Mouse (Mus musculus) midbrain, embryonic 14.5 days (tissue): ENCODE measurements at regions not wholly inside any gene's neighbourhood (a gene's known extent, or its start where the extent isn't known, plus 50 kb on each side); places are given as distances from the start of the nearest gene placed in this dataset.

Source experiments
- ATAC-seq: fragments of 200-750 bp; cut with Nextera tagmentation; 2 replicates; pipeline ENCODE4 v1.8.0; 2017; ENCODE audit warnings: moderate number of reproducible peaks, moderate library complexity; ENCODE audit not compliant: low FRiP score, low TSS enrichment
- DNase-seq: peaks from one replicate; pipeline ENCODE4 v3.0.0-alpha.2; 2015
- H3K27ac ChIP-seq: fragments of 300-500 bp; sonication (generic); replicated peaks from 2 replicates; pipeline ENCODE4 v1.5.1; 2014; ENCODE audit warnings: mild to moderate bottlenecking, low read depth, low read length, moderate library complexity
- H3K27me3 ChIP-seq: fragments of 300-500 bp; sonication (generic); 2 replicates; pipeline ENCODE4 v1.6.1; 2014; ENCODE audit warnings: low read length, control low read depth, mixed read lengths; ENCODE audit not compliant: control insufficient read depth, insufficient read depth
- H3K36me3 ChIP-seq: fragments of 300-500 bp; sonication (generic); 2 replicates; pipeline ENCODE4 v1.6.1; 2014; ENCODE audit warnings: low read length, control low read depth; ENCODE audit not compliant: control insufficient read depth, insufficient read depth
- H3K4me1 ChIP-seq: fragments of 300-500 bp; sonication (generic); 2 replicates; pipeline ENCODE4 v1.6.1; 2014; ENCODE audit warnings: mild to moderate bottlenecking, antibody characterized with exemption, low read length, control low read depth; ENCODE audit not compliant: control insufficient read depth, insufficient read depth
- H3K4me2 ChIP-seq: fragments of 300-500 bp; sonication (generic); 2 replicates; pipeline ENCODE4 v1.6.1; 2014; ENCODE audit warnings: mild to moderate bottlenecking, low read length, moderate library complexity
- H3K4me3 ChIP-seq: fragments of 300-500 bp; sonication (generic); replicated peaks from 2 replicates; pipeline ENCODE4 v1.5.1; 2014; ENCODE audit warnings: low read depth, low read length
- H3K9ac ChIP-seq: fragments of 300-500 bp; sonication (generic); replicated peaks from 2 replicates; pipeline ENCODE4 v1.6.1; 2014; ENCODE audit warnings: mild to moderate bottlenecking, low read length, moderate library complexity
- H3K9me3 ChIP-seq: fragments of 300-500 bp; sonication (generic); 2 replicates; pipeline ENCODE4 v1.6.1; 2016; ENCODE audit warnings: low read length, control low read depth, mixed read lengths; ENCODE audit not compliant: control insufficient read depth
- WGBS: fragments of 180-500 bp; shearing (Covaris S2); extraction: QIAGEN DNeasy Blood & Tissue Kit; methylation state at CpG from one replicate; pipeline ENCODE4 v1.1.7; 2014; 5-methylcytosine and 5-hydroxymethylcytosine counted together

DNA sequence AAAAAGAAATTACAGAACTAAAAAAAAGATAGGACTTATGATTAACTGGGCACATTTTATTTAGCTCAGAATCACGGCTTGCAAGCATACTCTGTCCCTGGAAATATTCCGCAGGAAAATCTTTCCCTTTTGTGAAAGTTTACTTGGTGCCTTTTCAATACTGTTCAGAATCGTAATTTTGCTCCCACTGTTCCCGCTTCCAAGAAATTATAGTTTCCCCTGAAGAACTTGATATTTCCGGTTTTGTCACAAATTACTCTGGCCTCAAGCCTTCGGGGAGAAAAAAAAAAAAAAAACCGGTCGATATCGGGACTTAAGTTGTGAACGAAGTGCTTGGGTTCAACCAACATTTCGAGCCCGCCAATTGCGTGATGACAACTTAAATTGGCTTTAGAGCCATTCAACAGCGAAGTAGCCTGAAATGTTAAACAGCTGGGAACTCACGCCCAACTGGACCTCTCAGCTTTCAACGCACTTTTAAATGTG, 84.4 kb upstream of the Commd3 start:
- peak overlapping the region; percentile 56 for H3K9ac ChIP-seq
- H3K27ac ChIP-seq: peak overlapping the region; percentile 52; the same call in 1 of the 2 replicates
- H3K4me1 ChIP-seq: 0 out of 2 replicates have a peak, but pooled peaks cover 3% of the 10 kb centered on the region
- peak overlapping the region; percentile 48 for H3K4me3 ChIP-seq
- no peaks in the 10 kb centered on the region; the same call in 1 of the 2 replicates for H3K27me3 ChIP-seq
- ATAC-seq: 0 out of 2 replicates have a peak, but pooled peaks have one; percentile 7
- no peaks in the 10 kb centered on the region for H3K36me3 ChIP-seq
- H3K9me3 ChIP-seq: no peaks in the 10 kb centered on the region
- peak; percentile 66 for DNase-seq
- H3K4me2 ChIP-seq: peak overlapping the region; percentile 73
- under 1% methylated on average over 16 of the region's 16 CpGs for WGBS

DNA sequence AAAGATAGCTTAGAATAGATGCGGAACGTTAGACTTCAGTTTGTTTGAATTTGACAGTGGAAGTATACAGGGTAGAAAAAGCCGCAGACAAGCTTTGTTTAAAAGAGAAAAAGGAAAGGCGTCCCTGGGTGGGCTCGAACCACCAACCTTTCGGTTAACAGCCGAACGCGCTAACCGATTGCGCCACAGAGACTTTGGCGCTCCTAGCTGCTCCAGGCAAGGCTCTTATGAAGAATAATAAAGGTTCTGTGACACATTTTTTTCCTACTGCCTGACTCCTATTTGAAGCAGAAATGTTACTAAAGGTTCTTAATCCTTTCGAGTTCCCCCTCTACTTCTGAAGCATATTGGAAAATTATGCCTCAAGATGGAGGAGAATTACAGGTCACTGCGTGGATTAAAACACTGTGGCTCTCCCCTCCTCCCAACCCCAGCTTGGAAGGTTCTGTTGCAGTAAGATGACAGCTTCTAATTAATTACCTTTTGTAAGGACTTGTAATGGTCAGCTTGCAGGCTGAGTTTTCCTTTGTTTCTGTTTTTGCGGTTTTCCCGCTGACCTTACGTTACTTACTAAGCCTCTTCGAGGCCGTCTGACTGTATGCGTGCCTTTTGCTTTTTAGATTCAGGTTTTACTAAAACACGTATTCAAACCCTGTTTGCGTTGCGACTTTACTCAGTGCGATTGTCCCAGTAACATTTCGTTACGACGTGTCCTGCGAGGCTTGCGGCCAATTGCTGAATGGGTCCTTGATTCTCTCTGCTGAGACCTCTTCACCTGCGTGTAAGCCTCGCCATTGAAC, 85.1 kb upstream of the Commd3 start:
- no peaks in the 10 kb centered on the region; the same call in 1 of the 2 replicates for H3K27me3 ChIP-seq
- H3K9ac ChIP-seq: peak overlapping the region; percentile 56
- peak overlapping the region; percentile 52 for H3K27ac ChIP-seq
- H3K4me1 ChIP-seq: 0 out of 2 replicates have a peak, but pooled peaks cover 3% of the 10 kb centered on the region
- peak overlapping the region; percentile 73 for H3K4me2 ChIP-seq
- no peaks in the 10 kb centered on the region for H3K9me3 ChIP-seq
- peak overlapping the region; percentile 48 for H3K4me3 ChIP-seq
- peak; percentile 94 for DNase-seq
- ATAC-seq: peak; percentile 90
- no peaks in the 10 kb centered on the region for H3K36me3 ChIP-seq
- WGBS: 1% methylated on average over 31 of the region's 31 CpGs

DNA sequence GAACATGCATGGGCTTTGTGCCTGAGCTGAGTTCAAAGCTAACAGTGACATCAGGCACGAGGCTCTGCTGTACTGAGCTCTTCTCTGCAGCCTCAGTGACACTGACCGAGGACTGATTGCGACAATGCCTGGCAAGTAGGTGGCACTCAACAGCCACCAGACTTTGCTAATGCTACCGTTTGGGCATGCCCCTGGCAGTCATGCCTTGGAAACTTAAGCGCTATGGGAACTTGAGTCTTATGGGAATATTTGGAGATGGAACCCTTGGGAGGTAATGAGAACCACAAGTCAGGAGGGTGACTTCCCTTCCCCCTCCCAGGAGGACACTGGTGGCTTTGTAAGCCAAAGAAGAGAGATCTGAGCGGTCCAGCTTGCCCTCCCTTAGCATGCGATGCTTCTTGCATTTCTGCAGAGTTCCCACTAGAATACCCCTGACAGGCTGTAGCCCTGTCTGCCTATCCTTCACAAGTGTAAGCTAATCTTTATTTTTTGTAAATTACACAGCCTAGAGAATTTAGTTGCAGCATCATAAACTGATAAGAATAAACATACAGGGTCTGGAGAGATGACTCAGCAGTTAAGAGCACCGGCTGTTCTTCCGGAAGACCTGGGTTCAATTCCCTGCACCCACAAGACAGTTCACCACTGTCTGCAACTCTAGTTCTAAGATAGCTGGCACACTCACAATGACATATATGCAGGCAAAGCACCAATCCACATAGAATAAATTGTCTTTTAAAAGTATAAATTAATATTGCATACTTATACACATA, 86.4 kb upstream of the Commd3 start:
- Histone ChIP-seq H3K27ac (no peak overlapping the region), H3K36me3 (no peaks in the 10 kb centered on the region), H3K4me2 (no peak overlapping the region)

DNA sequence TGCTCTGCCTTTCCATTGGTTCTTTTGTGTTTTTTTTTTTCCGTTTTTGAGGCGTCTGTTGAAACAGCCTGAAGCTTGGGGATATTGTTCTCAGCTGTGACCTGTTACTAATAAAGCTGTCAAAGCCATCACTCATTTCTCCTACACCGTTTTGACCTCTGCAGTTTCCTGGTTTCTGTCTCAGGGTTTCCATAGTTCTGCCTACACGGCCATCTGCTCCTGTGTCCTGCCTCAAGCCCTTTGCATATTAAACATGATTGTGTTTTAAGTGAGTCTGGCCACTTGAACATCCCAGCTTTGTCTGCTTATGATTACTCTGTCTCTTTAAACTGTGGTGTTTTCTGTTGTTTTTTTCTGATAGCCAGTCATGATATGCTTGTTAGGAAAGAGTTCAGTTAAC, 114.1 kb upstream of the Commd3 start:
- Histone ChIP-seq H3K4me1 (no peaks in the 10 kb centered on the region), H3K9ac (no peak overlapping the region), H3K4me3 (no peak overlapping the region), H3K27me3 (no peaks in the 10 kb centered on the region), H3K4me2 (no peak overlapping the region), H3K9me3 (no peaks in the 10 kb centered on the region), H3K27ac (no peak overlapping the region), H3K36me3 (no peaks in the 10 kb centered on the region)
- DNase-seq (no peak), ATAC-seq (no peak)
- WGBS: 43% methylated on average over 4 of the region's 4 CpGs

More for the DNA sequence above, 86.4 kb upstream of the Commd3 start:
- H3K9ac ChIP-seq: no peak overlapping the region
- peak; percentile 20 for DNase-seq
- H3K9me3 ChIP-seq: no peaks in the 10 kb centered on the region
- no peaks in the 10 kb centered on the region; the same call in 1 of the 2 replicates for H3K27me3 ChIP-seq
- H3K4me3 ChIP-seq: no peak overlapping the region
- WGBS: 45% methylated on average over 9 of the region's 9 CpGs
- no peak for ATAC-seq
- 0 out of 2 replicates have a peak, but pooled peaks cover 3% of the 10 kb centered on the region for H3K4me1 ChIP-seq

DNA sequence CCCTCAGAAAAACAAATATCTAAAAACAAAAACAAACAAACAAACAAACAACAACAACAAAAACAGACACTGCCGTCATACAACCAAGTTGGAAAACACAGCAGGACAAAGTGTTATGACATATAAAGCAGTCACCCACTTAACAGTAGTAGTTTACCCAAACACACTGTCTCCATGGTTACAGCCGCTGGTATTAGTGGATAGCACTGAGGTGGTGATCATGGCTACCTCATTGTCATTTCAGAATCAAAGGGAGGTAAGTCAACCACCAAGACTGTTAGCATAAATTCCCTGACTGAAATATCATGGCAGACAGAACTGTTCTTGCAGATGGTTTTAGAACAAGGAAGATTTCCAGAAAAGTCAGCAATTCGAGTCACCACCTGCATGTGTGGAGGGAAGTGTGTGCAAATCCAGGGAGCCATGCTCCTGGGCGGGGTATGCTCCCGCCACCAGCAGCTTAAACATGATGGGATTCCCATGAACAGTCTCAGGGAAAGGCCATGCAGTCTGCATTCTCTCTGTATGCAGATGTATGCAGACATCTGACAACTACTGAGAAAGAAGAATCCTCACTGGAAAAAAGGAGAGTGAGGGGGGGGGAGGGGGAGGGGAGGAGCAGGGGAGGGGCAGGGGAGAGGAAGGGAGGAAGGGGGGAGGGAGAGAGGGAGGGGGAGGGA, 124.1 kb upstream of the Commd3 start:
- Histone ChIP-seq H3K9me3 (no peaks in the 10 kb centered on the region), H3K36me3 (no peaks in the 10 kb centered on the region), H3K4me2 (no peak overlapping the region), H3K9ac (no peak overlapping the region), H3K4me3 (no peak overlapping the region), H3K27me3 (no peaks in the 10 kb centered on the region), H3K4me1 (no peaks in the 10 kb centered on the region), H3K27ac (no peak overlapping the region)
- DNase-seq (peak; percentile 33), ATAC-seq (0 out of 2 replicates have a peak, but pooled peaks have one; percentile 43)
- 58% methylated on average over 5 of the region's 5 CpGs for WGBS

DNA sequence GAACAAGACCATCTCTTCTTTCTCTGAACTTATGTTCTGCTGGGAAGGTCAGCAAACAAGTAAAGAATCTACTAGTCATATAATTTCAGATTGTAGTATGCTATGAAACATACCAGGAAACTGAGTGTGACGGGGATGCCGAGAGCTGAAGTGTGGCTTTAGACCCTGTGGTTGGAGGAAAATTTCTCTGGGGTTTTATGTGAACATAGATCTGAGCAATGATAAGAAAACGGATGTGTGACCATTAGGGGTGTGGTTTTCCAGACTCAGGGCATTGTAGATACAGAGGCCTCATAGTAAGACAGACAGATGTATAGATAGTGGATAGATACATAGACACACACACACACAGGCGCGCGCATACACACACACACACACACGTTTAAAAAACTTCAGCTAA, 131.8 kb upstream of the Dnajc1 start:
- DNase-seq (no peak), ATAC-seq (no peak)
- Histone ChIP-seq H3K9me3 (no peaks in the 10 kb centered on the region), H3K27ac (no peak overlapping the region), H3K4me1 (no peaks in the 10 kb centered on the region), H3K27me3 (no peaks in the 10 kb centered on the region), H3K4me2 (no peak overlapping the region), H3K36me3 (no peaks in the 10 kb centered on the region), H3K4me3 (no peak overlapping the region), H3K9ac (no peak overlapping the region)
- WGBS: 91% methylated on average over 7 of the region's 7 CpGs

DNA sequence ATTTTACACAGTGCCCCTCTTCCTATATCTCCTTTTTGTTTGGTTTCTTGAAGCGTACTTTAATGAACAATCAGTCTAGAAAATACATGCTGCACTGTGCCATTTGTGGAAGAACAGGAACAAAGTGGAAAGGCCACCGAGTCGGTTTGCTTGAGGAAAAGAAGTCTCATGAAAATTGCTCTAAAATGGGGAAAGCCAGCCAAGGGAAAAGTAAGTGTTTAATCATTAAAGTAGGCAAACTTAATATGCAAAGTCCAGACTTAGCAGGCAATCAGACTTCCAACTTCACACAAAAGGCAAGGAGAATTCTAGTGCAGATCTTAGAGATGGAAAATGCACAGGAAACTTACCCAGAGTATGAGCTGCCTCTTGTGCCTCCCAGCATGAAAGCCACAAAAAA, 131.3 kb upstream of the Dnajc1 start:
- H3K36me3 ChIP-seq: no peaks in the 10 kb centered on the region

DNA sequence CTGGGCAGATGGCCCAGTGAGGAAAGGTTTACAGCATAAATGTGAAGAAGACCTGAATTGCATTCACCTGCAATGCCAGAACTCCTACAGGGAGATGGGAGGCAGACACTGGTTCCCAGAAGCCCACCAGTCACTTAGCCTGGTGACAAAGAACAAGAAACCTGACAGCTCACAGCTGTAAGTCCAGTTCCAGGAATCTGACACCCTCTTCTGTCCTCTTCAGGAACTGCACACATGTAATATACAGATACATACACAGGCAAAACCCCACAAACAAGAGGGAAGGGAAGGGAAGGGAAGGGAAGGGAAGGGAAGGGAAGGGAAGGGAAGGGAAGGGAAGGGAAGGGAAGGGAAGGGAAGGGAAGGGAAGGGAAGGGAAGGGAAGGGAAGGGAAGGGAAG, 120.8 kb upstream of the Dnajc1 start:
- no peaks in the 10 kb centered on the region for H3K27me3 ChIP-seq
- ATAC-seq: no peak
- no peak overlapping the region for H3K4me2 ChIP-seq
- no peak overlapping the region for H3K27ac ChIP-seq
- no peaks in the 10 kb centered on the region for H3K36me3 ChIP-seq
- H3K4me3 ChIP-seq: no peak overlapping the region
- no peaks in the 10 kb centered on the region for H3K9me3 ChIP-seq
- no peak for DNase-seq
- H3K4me1 ChIP-seq: no peaks in the 10 kb centered on the region
- no peak overlapping the region for H3K9ac ChIP-seq

More for the DNA sequence above, 131.3 kb upstream of the Dnajc1 start:
- DNase-seq (no peak), ATAC-seq (no peak)
- H3K27ac ChIP-seq: no peak overlapping the region
- no peaks in the 10 kb centered on the region for H3K9me3 ChIP-seq
- no peaks in the 10 kb centered on the region for H3K4me1 ChIP-seq
- H3K4me2 ChIP-seq: no peak overlapping the region
- WGBS: 89% methylated on average over 3 of the region's 3 CpGs
- H3K9ac ChIP-seq: no peak overlapping the region
- no peak overlapping the region for H3K4me3 ChIP-seq
- no peaks in the 10 kb centered on the region for H3K27me3 ChIP-seq
